Mouse (Mus musculus) midbrain, embryonic 11.5 days (tissue): ENCODE data around the gene Eef2kmt. TPM values are rescaled to one million over a fixed set of nuclear protein-coding genes. Genes with fewer than 3 reads are reported as not detected.
A peak's percentile ranks its signal among the peaks of the same experiment; 100 is the strongest.

Source experiments
- ATAC-seq: fragments of 200-750 bp; cut with Nextera tagmentation; 2 replicates; pipeline ENCODE4 v1.8.0; 2017; ENCODE audit warnings: moderate TSS enrichment, moderate library complexity; ENCODE audit not compliant: low FRiP score
- DNase-seq: peaks from one replicate; pipeline ENCODE4 v3.0.0; 2015; ENCODE audit warnings: low spot score; ENCODE audit errors: missing footprints
- H3K27ac ChIP-seq: fragments of 300-500 bp; sonication (generic); 2 replicates; pipeline ENCODE4 v1.5.1; 2014; ENCODE audit warnings: low read depth, low read length
- H3K27me3 ChIP-seq: fragments of 300-500 bp; sonication (generic); 2 replicates; pipeline ENCODE4 v1.6.1; 2014; ENCODE audit warnings: mild to moderate bottlenecking, low read length, moderate library complexity, mixed read lengths; ENCODE audit not compliant: control insufficient read depth, insufficient read depth
- H3K36me3 ChIP-seq: fragments of 300-500 bp; sonication (generic); 2 replicates; pipeline ENCODE4 v1.6.1; 2014; ENCODE audit warnings: mild to moderate bottlenecking, low read length, moderate library complexity, mixed read lengths; ENCODE audit not compliant: control insufficient read depth, insufficient read depth
- H3K4me1 ChIP-seq: fragments of 300-500 bp; sonication (generic); 2 replicates; pipeline ENCODE4 v1.6.1; 2014; ENCODE audit warnings: low read length; ENCODE audit not compliant: control insufficient read depth, insufficient read depth
- H3K4me2 ChIP-seq: fragments of 300-500 bp; sonication (generic); 2 replicates; pipeline ENCODE4 v1.6.1; 2014; ENCODE audit warnings: mild to moderate bottlenecking, moderate library complexity
- H3K4me3 ChIP-seq: fragments of 300-500 bp; sonication (generic); 2 replicates; pipeline ENCODE4 v1.5.1; 2014; ENCODE audit warnings: low read depth, low read length
- H3K9ac ChIP-seq: fragments of 300-500 bp; sonication (generic); 2 replicates; pipeline ENCODE4 v1.6.1; 2014; ENCODE audit warnings: low read length
- H3K9me3 ChIP-seq: fragments of 300-500 bp; sonication (generic); 2 replicates; pipeline ENCODE4 v1.6.1; 2016; ENCODE audit warnings: low read length; ENCODE audit not compliant: control insufficient read depth
- WGBS: fragments of 180-500 bp; shearing (Covaris S2); extraction: QIAGEN DNeasy Blood & Tissue Kit; methylation state at CpG from one replicate; pipeline ENCODE4 v1.1.7; 2014; 5-methylcytosine and 5-hydroxymethylcytosine counted together
- polyA plus RNA-seq: library from polyadenylated mRNA; unstranded; fragments of >200 nt; fragmentation: Nextera tagmentation; extraction: Ambion mirVana; gene quantifications from 2 replicates; pipeline ENCODE4 v1.2.1, GENCODE M21; 2014

The Eef2kmt gene
- polyA plus RNA-seq, 1 experiment from 2014 or later, result 15.0 TPM

DNA sequence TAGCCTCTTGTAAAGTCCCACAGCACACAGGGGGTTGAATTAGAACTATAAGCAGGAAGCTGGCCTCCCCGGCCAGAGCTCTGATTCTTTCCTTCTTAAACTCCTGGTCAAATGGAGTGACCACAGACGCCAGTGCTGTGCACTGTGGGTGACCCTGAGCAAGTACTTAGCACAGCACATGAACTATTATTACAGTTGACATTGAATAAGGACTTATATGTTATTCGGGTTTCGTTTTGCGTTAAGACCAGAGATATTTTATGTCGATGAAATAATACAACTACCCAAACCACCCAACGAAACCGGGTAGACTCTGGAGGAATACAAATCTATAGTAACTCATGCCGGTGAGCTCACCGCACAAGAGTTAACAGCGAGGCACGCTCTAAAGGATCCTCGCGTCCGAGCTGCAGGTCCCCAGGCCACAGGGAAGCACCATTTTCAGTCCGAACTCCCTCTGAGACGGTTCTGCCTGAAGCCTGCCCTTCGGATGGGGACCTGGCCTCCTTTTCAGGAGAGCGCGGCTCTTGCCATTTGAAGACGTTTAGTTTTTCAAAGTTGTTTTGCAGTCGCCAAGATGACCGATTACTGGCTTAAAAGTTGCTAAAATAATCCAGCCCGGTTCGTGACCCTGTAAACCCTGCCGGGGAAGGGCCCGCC lies 572 bp downstream of the Eef2kmt start:
- H3K9me3 ChIP-seq, result no peaks in the 10 kb centered on the region
- WGBS, result 2% methylated on average over 27 of the region's 27 CpGs
- ATAC-seq (peak; percentile 17; the same call in 1 of the 2 replicates), DNase-seq (no peak)
- peaks cover 9% of the 10 kb centered on the region for H3K4me1 ChIP-seq
- no peak overlapping the region for H3K27ac ChIP-seq
- peak overlapping the region; percentile 58 for H3K4me3 ChIP-seq
- H3K9ac ChIP-seq, result peak overlapping the region; percentile 70
- peak overlapping the region; percentile 86 for H3K4me2 ChIP-seq
- H3K27me3 ChIP-seq, result no peaks in the 10 kb centered on the region
- no peaks in the 10 kb centered on the region for H3K36me3 ChIP-seq

- H3K9ac ChIP-seq, result peak overlapping the region; percentile 70; the same call in 1 of the 2 replicates
- no peak overlapping the region for H3K27ac ChIP-seq
- peak overlapping the region; percentile 86 for H3K4me2 ChIP-seq
- WGBS, result 8% methylated on average over 15 of the region's 15 CpGs
- H3K4me1 ChIP-seq, result peaks cover 9% of the 10 kb centered on the region
- H3K27me3 ChIP-seq, result no peaks in the 10 kb centered on the region
- H3K9me3 ChIP-seq, result no peaks in the 10 kb centered on the region
- peak overlapping the region; percentile 58 for H3K4me3 ChIP-seq
- DNase-seq, result peak; percentile 94
- ATAC-seq, result peak; percentile 40
- no peaks in the 10 kb centered on the region for H3K36me3 ChIP-seq
Measured at GRCm38 (mm10) chr16:5254346-5255025, 1.3 kb downstream of the Eef2kmt start.

GRCm38 (mm10) chr16:5252260-5252659 lies 3.5 kb downstream of the Eef2kmt start:
- Histone ChIP-seq H3K27me3 (no peaks in the 10 kb centered on the region), H3K4me1 (peaks cover 9% of the 10 kb centered on the region), H3K4me3 (no peak overlapping the region), H3K9ac (no peak overlapping the region), H3K9me3 (no peaks in the 10 kb centered on the region), H3K27ac (no peak overlapping the region), H3K4me2 (no peak overlapping the region), H3K36me3 (no peaks in the 10 kb centered on the region)
- no peak for DNase-seq
- 94% methylated on average over 2 of the region's 2 CpGs for WGBS
- ATAC-seq, result no peak

GRCm38 (mm10) chr16:5250891-5251290 lies 4.9 kb downstream of the Eef2kmt start:
- H3K4me1 ChIP-seq, result peaks cover 7% of the 10 kb centered on the region
- no peak overlapping the region for H3K9ac ChIP-seq
- no peak overlapping the region for H3K4me3 ChIP-seq
- H3K27me3 ChIP-seq, result no peaks in the 10 kb centered on the region
- no peak overlapping the region for H3K27ac ChIP-seq
- no peak overlapping the region for H3K4me2 ChIP-seq
- DNase-seq (no peak), ATAC-seq (no peak)
- H3K36me3 ChIP-seq, result no peaks in the 10 kb centered on the region
- 90% methylated on average over 3 of the region's 3 CpGs for WGBS
- H3K9me3 ChIP-seq, result no peaks in the 10 kb centered on the region

- DNase-seq (peak; percentile 91), ATAC-seq (peak; percentile 78; the same call in 1 of the 2 replicates)
- H3K4me3 ChIP-seq, result no peak overlapping the region
- H3K27ac ChIP-seq, result no peak overlapping the region
- peaks cover 6% of the 10 kb centered on the region; the same call in 1 of the 2 replicates for H3K36me3 ChIP-seq
- no peak overlapping the region for H3K4me2 ChIP-seq
- no peak overlapping the region for H3K9ac ChIP-seq
- H3K27me3 ChIP-seq, result no peaks in the 10 kb centered on the region
- no peaks in the 10 kb centered on the region for H3K9me3 ChIP-seq
- WGBS, result 40% methylated on average over 7 of the region's 7 CpGs
- H3K4me1 ChIP-seq, result no peaks in the 10 kb centered on the region
Measured at GRCm38 (mm10) chr16:5244411-5244810, 11.4 kb downstream of the Eef2kmt start.

GRCm38 (mm10) chr16:5242882-5243281 lies 12.9 kb downstream of the Eef2kmt start:
- Histone ChIP-seq H3K27me3 (no peaks in the 10 kb centered on the region), H3K9me3 (no peaks in the 10 kb centered on the region), H3K4me1 (no peaks in the 10 kb centered on the region), H3K4me3 (no peak overlapping the region), H3K9ac (no peak overlapping the region), H3K4me2 (no peak overlapping the region), H3K36me3 (peaks cover 6% of the 10 kb centered on the region; the same call in 1 of the 2 replicates), H3K27ac (no peak overlapping the region)
- ATAC-seq, result no peak
- 89% methylated on average over 6 of the region's 6 CpGs for WGBS
- DNase-seq, result no peak

DNA sequence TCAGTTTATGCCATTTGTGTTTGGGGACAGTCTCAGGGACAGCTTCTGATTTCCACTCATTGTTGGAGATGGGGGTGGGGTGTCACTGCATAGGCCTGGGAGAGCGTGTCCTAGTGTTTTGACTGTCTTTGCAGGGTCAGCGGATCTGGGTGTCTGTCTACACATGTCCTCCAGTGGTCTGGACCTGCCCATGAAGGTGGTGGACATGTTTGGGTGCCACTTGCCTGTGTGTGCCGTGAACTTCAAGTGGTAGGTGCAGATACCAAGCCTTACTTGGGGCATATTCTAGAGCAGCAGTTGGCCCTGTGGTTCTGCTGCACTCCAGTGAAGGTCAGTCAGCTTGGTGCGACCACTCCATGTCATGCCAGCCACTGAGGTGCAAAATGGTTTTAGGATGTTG lies 13.4 kb downstream of the Eef2kmt start:
- H3K4me3 ChIP-seq, result no peak overlapping the region
- no peaks in the 10 kb centered on the region for H3K9me3 ChIP-seq
- WGBS, result 89% methylated on average over 4 of the region's 4 CpGs
- no peak overlapping the region for H3K9ac ChIP-seq
- DNase-seq, result no peak
- H3K4me2 ChIP-seq, result no peak overlapping the region
- ATAC-seq, result no peak
- peaks cover 6% of the 10 kb centered on the region; the same call in 1 of the 2 replicates for H3K36me3 ChIP-seq
- H3K27ac ChIP-seq, result no peak overlapping the region
- no peaks in the 10 kb centered on the region for H3K27me3 ChIP-seq
- no peaks in the 10 kb centered on the region for H3K4me1 ChIP-seq

DNA sequence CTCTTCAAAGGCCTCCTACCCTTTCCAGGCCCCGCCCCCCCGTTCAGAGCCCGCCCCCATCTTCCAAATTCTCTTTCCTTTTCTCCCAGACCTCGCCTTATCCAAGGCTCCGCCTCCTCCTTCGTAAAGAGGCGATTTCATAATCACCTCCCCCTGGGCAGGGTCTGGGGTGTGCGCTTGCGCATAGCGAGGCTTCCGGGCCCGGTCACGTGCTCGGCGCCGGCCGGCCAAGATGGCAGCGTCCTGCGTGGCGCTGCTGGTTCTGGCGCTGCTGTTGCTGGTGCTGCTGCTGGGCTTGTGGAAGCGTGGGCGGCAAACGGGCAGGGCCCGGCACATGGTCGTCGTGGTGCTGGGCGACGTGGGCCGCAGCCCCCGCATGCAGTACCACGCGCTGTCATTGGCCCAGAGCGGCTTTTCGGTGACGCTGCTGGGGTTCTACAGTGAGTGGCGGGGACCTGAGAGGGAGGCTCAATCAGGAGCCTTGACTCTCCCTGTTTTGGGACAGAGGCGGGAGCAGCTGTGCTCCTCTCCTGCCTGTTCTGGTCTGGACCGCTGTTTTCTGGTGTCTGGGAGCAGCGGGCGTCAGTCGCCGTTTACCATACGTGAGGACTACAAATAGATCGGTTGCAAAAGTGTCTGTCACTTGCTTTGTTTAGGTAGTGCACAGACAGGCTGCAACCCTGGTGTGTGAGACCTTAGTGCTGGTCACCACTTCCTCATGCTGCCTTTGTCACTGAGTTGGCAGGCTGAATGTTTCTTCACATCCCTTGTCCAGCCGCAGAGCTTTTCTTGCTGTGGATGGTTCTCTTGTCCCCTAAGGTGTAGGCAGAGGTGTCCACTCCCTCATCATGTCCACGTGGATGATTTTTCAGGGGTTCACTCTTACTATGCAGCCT lies 22.1 kb downstream of the Eef2kmt start, which contains the start of gene Alg1:
Alg1 (plus strand) TSS at position 204 of the 896 bp plus-strand sequence.
- ATAC-seq, result peak; percentile 97
- H3K9me3 ChIP-seq, result no peaks in the 10 kb centered on the region
- H3K36me3 ChIP-seq, result no peaks in the 10 kb centered on the region
- DNase-seq, result peak; percentile 98
- peak within 1 kb of the TSS; percentile 86 for H3K4me2 ChIP-seq
- H3K27me3 ChIP-seq, result no peaks in the 10 kb centered on the region
- WGBS, result 3% methylated on average over 47 of the region's 47 CpGs
- peak within 1 kb of the TSS; percentile 87 for H3K4me3 ChIP-seq
- H3K4me1 ChIP-seq, result peaks cover 7% of the 10 kb centered on the region; the same call in 1 of the 2 replicates
- peak within 1 kb of the TSS; percentile 78 for H3K9ac ChIP-seq
- H3K27ac ChIP-seq, result no peak within 1 kb of the TSS; the same call in 1 of the 2 replicates
